Mouse (Mus musculus): ENCODE measurements around the gene Golga1.

The Golga1 gene

GRCm38 (mm10) chr2:39006149-39006730 lies 59.1 kb downstream of the Golga1 start:
- DNase-seq (ENCODE audit: low read depth), result no peak

GRCm38 (mm10) chr2:39005574-39006079 lies 59.7 kb downstream of the Golga1 start, which contains the start of gene Rpl35:
Gene Rpl35 (minus strand): TSS chr2:39005624.
- DNase-seq (ENCODE audit: low read depth), result no peak

- DNase-seq (ENCODE audit: low read depth), result peak; percentile 74
Measured at GRCm38 (mm10) chr2:39004880-39005435, 60.4 kb downstream of the Golga1 start, which contains the start of gene Arpc5l. Gene Arpc5l (plus strand): TSS chr2:39005348.

- DNase-seq (ENCODE audit: low read depth), result no peak
Measured at GRCm38 (mm10) chr2:39004372-39004771, 61.0 kb downstream of the Golga1 start.

GRCm38 (mm10) chr2:39003512-39003911 lies 61.8 kb downstream of the Golga1 start:
- DNase-seq (ENCODE audit: low read depth), result no peak

GRCm38 (mm10) chr2:39003106-39003505 lies 62.2 kb downstream of the Golga1 start:
- no peak for DNase-seq (ENCODE audit: low read depth)

GRCm38 (mm10) chr2:39001866-39002265 lies 63.5 kb downstream of the Golga1 start:
- DNase-seq (ENCODE audit: low read depth), result no peak

GRCm38 (mm10) chr2:39000587-39000919 lies 64.8 kb downstream of the Golga1 start:
- DNase-seq (ENCODE audit: low read depth), result no peak

GRCm38 (mm10) chr2:38999910-39000586 lies 65.3 kb downstream of the Golga1 start:
- no peak for DNase-seq (ENCODE audit: low read depth)

GRCm38 (mm10) chr2:38999381-38999780 lies 66.0 kb downstream of the Golga1 start:
- no peak for DNase-seq (ENCODE audit: low read depth)

GRCm38 (mm10) chr2:38997386-38998374 lies 67.7 kb downstream of the Golga1 start, which contains the start of gene Wdr38:
Gene Wdr38 (plus strand): TSS chr2:38997476.
- DNase-seq (ENCODE audit: low read depth), result no peak

- DNase-seq (ENCODE audit: low read depth), result no peak
Measured at GRCm38 (mm10) chr2:38992452-38992851, 72.9 kb downstream of the Golga1 start.

- DNase-seq (ENCODE audit: low read depth), result no peak
Measured at GRCm38 (mm10) chr2:38992004-38992403, 73.3 kb downstream of the Golga1 start.

- no peak for DNase-seq (ENCODE audit: low read depth)
Measured at GRCm38 (mm10) chr2:38988929-38989328, 76.4 kb downstream of the Golga1 start.

- DNase-seq (ENCODE audit: low read depth), result no peak
Measured at GRCm38 (mm10) chr2:38987803-38988510, 77.4 kb downstream of the Golga1 start.

- no peak for DNase-seq (ENCODE audit: low read depth)
Measured at GRCm38 (mm10) chr2:38987371-38987770, 78.0 kb downstream of the Golga1 start.

- DNase-seq (ENCODE audit: low read depth), result peak; percentile 95
Measured at GRCm38 (mm10) chr2:38986580-38986979, 78.8 kb downstream of the Golga1 start.

- DNase-seq (ENCODE audit: low read depth), result no peak
Measured at GRCm38 (mm10) chr2:38983456-38983855, 81.9 kb downstream of the Golga1 start.

- DNase-seq (ENCODE audit: low read depth), result peak; percentile 42
Measured at GRCm38 (mm10) chr2:38977837-38978236, 87.5 kb downstream of the Golga1 start.

GRCm38 (mm10) chr2:38975941-38976805 lies 89.2 kb downstream of the Golga1 start:
- no peak for DNase-seq (ENCODE audit: low read depth)
